Mouse (Mus musculus) limb, embryonic 14.5 days (tissue): ENCODE results near the gene Ralgapa2. TPM values are rescaled to one million over a fixed set of nuclear protein-coding genes. Genes with fewer than 3 reads are reported as not detected.

ENCODE experiments used
- ATAC-seq: fragments of 200-750 bp; cut with Nextera tagmentation; 2 replicates; pipeline ENCODE4 v1.8.0; 2017; ENCODE audit warnings: low read depth, moderate number of reproducible peaks, moderate TSS enrichment; ENCODE audit not compliant: low FRiP score
- DNase-seq: peaks from one replicate; pipeline ENCODE4 v3.0.0-alpha.2; 2015; ENCODE audit warnings: low spot score
- H3K27ac ChIP-seq: fragments of 300-500 bp; sonication (generic); replicated peaks from 2 replicates; pipeline ENCODE4 v1.5.1; 2014; ENCODE audit warnings: low read depth, mild to moderate bottlenecking, low read length, moderate library complexity, mixed read lengths
- H3K27me3 ChIP-seq: fragments of 300-500 bp; sonication (generic); 2 replicates; pipeline ENCODE4 v1.6.1; 2014; ENCODE audit warnings: low read length, mixed read lengths; ENCODE audit not compliant: control insufficient read depth, insufficient read depth
- H3K36me3 ChIP-seq: fragments of 300-500 bp; sonication (generic); 2 replicates; pipeline ENCODE4 v1.6.1; 2014; ENCODE audit warnings: mild to moderate bottlenecking, low read length, moderate library complexity, mixed read lengths; ENCODE audit not compliant: control insufficient read depth, insufficient read depth
- H3K4me1 ChIP-seq: fragments of 300-500 bp; sonication (generic); 2 replicates; pipeline ENCODE4 v1.6.1; 2014; ENCODE audit warnings: antibody characterized with exemption, low read length, mixed read lengths; ENCODE audit not compliant: control insufficient read depth, insufficient read depth
- H3K4me2 ChIP-seq: fragments of 300-500 bp; sonication (generic); replicated peaks from 2 replicates; pipeline ENCODE4 v1.6.1; 2014; ENCODE audit warnings: low read depth, mild to moderate bottlenecking, low read length, moderate library complexity; ENCODE audit not compliant: severe bottlenecking
- H3K4me3 ChIP-seq: fragments of 300-500 bp; sonication (generic); replicated peaks from 2 replicates; pipeline ENCODE4 v1.5.1; 2014; ENCODE audit warnings: low read length
- H3K9ac ChIP-seq: fragments of 300-500 bp; sonication (generic); 2 replicates; pipeline ENCODE4 v1.6.1; 2014; ENCODE audit warnings: mild to moderate bottlenecking, low read depth, low read length, moderate library complexity; ENCODE audit not compliant: severe bottlenecking
- H3K9me3 ChIP-seq: fragments of 300-500 bp; sonication (generic); 2 replicates; pipeline ENCODE4 v1.6.1; 2016; ENCODE audit warnings: low read length; ENCODE audit not compliant: control insufficient read depth
- POLR2A ChIP-seq: fragments of 200-500 bp; IDR thresholded peaks from 2 replicates; pipeline ENCODE4 v1.8.0; 2012; ENCODE audit warnings: inconsistent platforms, mild to moderate bottlenecking, moderate library complexity, borderline replicate concordance; ENCODE audit not compliant: insufficient read depth, insufficient read length; ENCODE audit errors: extremely low read depth
- WGBS: fragments of 180-500 bp; shearing (Covaris S2); extraction: QIAGEN DNeasy Blood & Tissue Kit; methylation state at CpG from one replicate; pipeline ENCODE4 v1.1.7; 2014; 5-methylcytosine and 5-hydroxymethylcytosine counted together
- polyA plus RNA-seq, 2 experiments: library from polyadenylated mRNA; depleted of rRNA in 1 of 2; stranded (reverse) in 1 of 2; unstranded in 1 of 2; fragments of >200 nt; fragmentation: Nextera tagmentation in 1 of 2; extraction: Ambion mirVana in 1 of 2; gene quantifications; 2 replicates each; pipeline versions ENCODE4 v1.2.1 to v1.2.3; 2012 to 2014

The Ralgapa2 gene
- polyA plus RNA-seq, 2 experiments: 4.1 TPM

GRCm38 (mm10) chr2:146302094-146302699 is 209.9 kb downstream of the Ralgapa2 start:
- H3K9ac ChIP-seq: no peak overlapping the region

GRCm38 (mm10) chr2:146300500-146301020 is 211.6 kb downstream of the Ralgapa2 start:
- Histone ChIP-seq H3K4me3 (no peak overlapping the region), H3K27ac (no peak overlapping the region), H3K9me3 (no peaks in the 10 kb centered on the region), H3K27me3 (no peaks in the 10 kb centered on the region), H3K4me1 (no peaks in the 10 kb centered on the region), H3K4me2 (no peak overlapping the region), H3K36me3 (no peaks in the 10 kb centered on the region), H3K9ac (no peak overlapping the region)
- no peak for TF ChIP-seq POLR2A
- ATAC-seq (no peak), DNase-seq (no peak)
- 54% methylated on average over 1 of the region's 1 CpGs for WGBS

More at GRCm38 (mm10) chr2:146302094-146302699, 209.9 kb downstream of the Ralgapa2 start:
- no peak for DNase-seq
- Histone ChIP-seq H3K36me3 (no peaks in the 10 kb centered on the region), H3K27me3 (no peaks in the 10 kb centered on the region), H3K4me1 (no peaks in the 10 kb centered on the region), H3K4me2 (no peak overlapping the region), H3K27ac (no peak overlapping the region), H3K4me3 (no peak overlapping the region), H3K9me3 (no peaks in the 10 kb centered on the region)
- no peak for TF ChIP-seq POLR2A
- 51% methylated on average over 9 of the region's 9 CpGs for WGBS
- ATAC-seq: no peak

GRCm38 (mm10) chr2:146299841-146300460 is 212.2 kb downstream of the Ralgapa2 start:
- no peak for ATAC-seq
- no peak for TF ChIP-seq POLR2A

GRCm38 (mm10) chr2:146293538-146293937 is 218.6 kb downstream of the Ralgapa2 start:
- H3K27ac ChIP-seq: no peak overlapping the region
- H3K4me1 ChIP-seq: peaks cover 4% of the 10 kb centered on the region; the same call in 1 of the 2 replicates
- H3K4me2 ChIP-seq: no peak overlapping the region
- no peak overlapping the region for H3K4me3 ChIP-seq
- H3K27me3 ChIP-seq: no peaks in the 10 kb centered on the region
- no peak for TF ChIP-seq POLR2A
- ATAC-seq (no peak), DNase-seq (no peak)
- no peaks in the 10 kb centered on the region for H3K9me3 ChIP-seq
- WGBS: 73% methylated on average over 9 of the region's 9 CpGs
- no peaks in the 10 kb centered on the region for H3K36me3 ChIP-seq
- no peak overlapping the region for H3K9ac ChIP-seq

More at GRCm38 (mm10) chr2:146299841-146300460, 212.2 kb downstream of the Ralgapa2 start:
- H3K27me3 ChIP-seq: no peaks in the 10 kb centered on the region
- WGBS: 52% methylated on average over 3 of the region's 3 CpGs
- H3K36me3 ChIP-seq: no peaks in the 10 kb centered on the region
- no peaks in the 10 kb centered on the region for H3K4me1 ChIP-seq
- no peak for DNase-seq
- no peak overlapping the region for H3K9ac ChIP-seq
- H3K4me3 ChIP-seq: no peak overlapping the region
- H3K27ac ChIP-seq: no peak overlapping the region
- no peak overlapping the region for H3K4me2 ChIP-seq
- H3K9me3 ChIP-seq: no peaks in the 10 kb centered on the region

GRCm38 (mm10) chr2:146290871-146291637 is 221.1 kb downstream of the Ralgapa2 start:
- DNase-seq (no peak), ATAC-seq (no peak)
- H3K9ac ChIP-seq: no peak overlapping the region
- H3K4me3 ChIP-seq: no peak overlapping the region
- no peak overlapping the region for H3K4me2 ChIP-seq
- peaks cover 4% of the 10 kb centered on the region; the same call in 1 of the 2 replicates for H3K4me1 ChIP-seq
- H3K36me3 ChIP-seq: no peaks in the 10 kb centered on the region
- no peaks in the 10 kb centered on the region for H3K27me3 ChIP-seq
- 36% methylated on average over 14 of the region's 14 CpGs for WGBS
- H3K9me3 ChIP-seq: no peaks in the 10 kb centered on the region
- TF ChIP-seq POLR2A: no peak
- H3K27ac ChIP-seq: no peak overlapping the region
